Mouse (Mus musculus) neural tube, embryonic 15.5 days (tissue): ENCODE results near the gene Hipk2. TPM values are rescaled to one million over a fixed set of nuclear protein-coding genes. Genes with fewer than 3 reads are reported as not detected.

Experiments
- ATAC-seq: fragments of 200-750 bp; cut with Nextera tagmentation; 2 replicates; pipeline ENCODE4 v1.8.0; 2017; ENCODE audit warnings: mild to moderate bottlenecking, moderate TSS enrichment, moderate library complexity; ENCODE audit not compliant: low FRiP score
- H3K27ac ChIP-seq: fragments of 300-500 bp; sonication (generic); replicated peaks from 2 replicates; pipeline ENCODE4 v1.5.1; 2015; ENCODE audit warnings: mild to moderate bottlenecking, inconsistent platforms
- H3K27me3 ChIP-seq: fragments of 300-500 bp; sonication (generic); replicated peaks from 2 replicates; pipeline ENCODE4 v1.6.1; 2015; ENCODE audit warnings: inconsistent platforms
- H3K36me3 ChIP-seq: fragments of 300-500 bp; sonication (generic); 2 replicates; pipeline ENCODE4 v1.6.1; 2015; ENCODE audit warnings: inconsistent platforms
- H3K4me1 ChIP-seq: fragments of 300-500 bp; sonication (generic); 2 replicates; pipeline ENCODE4 v1.6.1; 2015; ENCODE audit warnings: inconsistent platforms
- H3K4me2 ChIP-seq: fragments of 300-500 bp; sonication (generic); 2 replicates; pipeline ENCODE4 v1.6.1; 2015; ENCODE audit warnings: inconsistent platforms, mild to moderate bottlenecking, moderate library complexity
- H3K4me3 ChIP-seq: fragments of 300-500 bp; sonication (generic); replicated peaks from 2 replicates; pipeline ENCODE4 v1.5.1; 2015; ENCODE audit warnings: mild to moderate bottlenecking, inconsistent platforms
- H3K9ac ChIP-seq: fragments of 300-500 bp; sonication (generic); replicated peaks from 2 replicates; pipeline ENCODE4 v1.6.1; 2015; ENCODE audit warnings: mild to moderate bottlenecking, inconsistent platforms
- H3K9me3 ChIP-seq: fragments of 300-500 bp; sonication (generic); replicated peaks from 2 replicates; pipeline ENCODE4 v1.6.1; 2016; ENCODE audit warnings: inconsistent platforms
- WGBS: fragments of 180-500 bp; shearing (Covaris S2); methylation state at CpG from one replicate; pipeline ENCODE4 v1.1.7; 2015; ENCODE audit warnings: mixed read lengths; 5-methylcytosine and 5-hydroxymethylcytosine counted together
- polyA plus RNA-seq: library from polyadenylated mRNA; unstranded; fragments of >200 nt; fragmentation: Nextera tagmentation; extraction: Ambion mirVana; gene quantifications from 2 replicates; pipeline ENCODE4 v1.2.1, GENCODE M21; 2015

The Hipk2 gene
- polyA plus RNA-seq, 1 experiment from 2014 or later = 32.9 TPM

GRCm38 (mm10) chr6:38900479-38901126 is 24.6 kb upstream of the Hipk2 start:
- Histone ChIP-seq H3K9ac (no peak overlapping the region), H3K27ac (no peak overlapping the region), H3K27me3 (no peaks in the 10 kb centered on the region), H3K4me1 (peaks cover 9% of the 10 kb centered on the region; the same call in 1 of the 2 replicates), H3K4me3 (no peak overlapping the region), H3K9me3 (no peaks in the 10 kb centered on the region), H3K4me2 (no peak overlapping the region), H3K36me3 (no peaks in the 10 kb centered on the region)
- 90% methylated on average over 4 of the region's 4 CpGs for WGBS
- ATAC-seq = no peak

- Histone ChIP-seq H3K4me1 (peaks cover 9% of the 10 kb centered on the region; the same call in 1 of the 2 replicates), H3K27ac (no peak overlapping the region), H3K4me3 (no peak overlapping the region), H3K9ac (no peak overlapping the region), H3K36me3 (no peaks in the 10 kb centered on the region), H3K9me3 (no peaks in the 10 kb centered on the region), H3K27me3 (no peaks in the 10 kb centered on the region), H3K4me2 (no peak overlapping the region)
- ATAC-seq = no peak
- 97% methylated on average over 4 of the region's 4 CpGs for WGBS
Observed at GRCm38 (mm10) chr6:38900073-38900472, 24.1 kb upstream of the Hipk2 start.

GRCm38 (mm10) chr6:38893615-38894014 is 17.6 kb upstream of the Hipk2 start:
- H3K4me2 ChIP-seq = no peak overlapping the region
- WGBS = 90% methylated on average over 3 of the region's 3 CpGs
- no peak overlapping the region for H3K27ac ChIP-seq
- no peaks in the 10 kb centered on the region for H3K36me3 ChIP-seq
- H3K4me1 ChIP-seq = peaks cover 9% of the 10 kb centered on the region; the same call in 1 of the 2 replicates
- H3K27me3 ChIP-seq = no peaks in the 10 kb centered on the region
- H3K9ac ChIP-seq = no peak overlapping the region
- H3K9me3 ChIP-seq = no peaks in the 10 kb centered on the region
- no peak overlapping the region for H3K4me3 ChIP-seq
- no peak for ATAC-seq

GRCm38 (mm10) chr6:38892017-38892416 is 16.1 kb upstream of the Hipk2 start:
- 86% methylated on average over 2 of the region's 2 CpGs for WGBS
- Histone ChIP-seq H3K4me2 (no peak overlapping the region), H3K4me3 (no peak overlapping the region), H3K9ac (no peak overlapping the region), H3K4me1 (peaks cover 3% of the 10 kb centered on the region; the same call in 1 of the 2 replicates), H3K36me3 (no peaks in the 10 kb centered on the region), H3K9me3 (no peaks in the 10 kb centered on the region), H3K27ac (no peak overlapping the region), H3K27me3 (no peaks in the 10 kb centered on the region)
- ATAC-seq = no peak

GRCm38 (mm10) chr6:38889156-38889555 is 13.2 kb upstream of the Hipk2 start:
- ATAC-seq = no peak
- Histone ChIP-seq H3K27me3 (no peaks in the 10 kb centered on the region), H3K9ac (no peak overlapping the region), H3K4me1 (no peaks in the 10 kb centered on the region), H3K27ac (no peak overlapping the region), H3K4me2 (no peak overlapping the region), H3K4me3 (no peak overlapping the region), H3K9me3 (no peaks in the 10 kb centered on the region), H3K36me3 (no peaks in the 10 kb centered on the region)
- WGBS = 82% methylated on average over 6 of the region's 6 CpGs

GRCm38 (mm10) chr6:38887436-38887835 is 11.5 kb upstream of the Hipk2 start:
- Histone ChIP-seq H3K27ac (no peak overlapping the region), H3K9me3 (no peaks in the 10 kb centered on the region), H3K4me3 (no peak overlapping the region), H3K27me3 (no peaks in the 10 kb centered on the region), H3K4me2 (no peak overlapping the region), H3K9ac (no peak overlapping the region), H3K4me1 (no peaks in the 10 kb centered on the region; the same call in 1 of the 2 replicates), H3K36me3 (no peaks in the 10 kb centered on the region)
- no peak for ATAC-seq
- WGBS = 93% methylated on average over 4 of the region's 4 CpGs

GRCm38 (mm10) chr6:38885132-38885531 is 9.2 kb upstream of the Hipk2 start:
- 76% methylated on average over 1 of the region's 1 CpGs for WGBS
- ATAC-seq = no peak
- Histone ChIP-seq H3K4me2 (no peak overlapping the region), H3K36me3 (no peaks in the 10 kb centered on the region), H3K27ac (no peak overlapping the region), H3K9ac (no peak overlapping the region), H3K4me1 (no peaks in the 10 kb centered on the region; the same call in 1 of the 2 replicates), H3K27me3 (no peaks in the 10 kb centered on the region), H3K9me3 (no peaks in the 10 kb centered on the region), H3K4me3 (no peak overlapping the region)

- H3K27ac ChIP-seq = no peak overlapping the region
- no peaks in the 10 kb centered on the region for H3K27me3 ChIP-seq
- H3K9me3 ChIP-seq = no peaks in the 10 kb centered on the region
- H3K4me1 ChIP-seq = no peaks in the 10 kb centered on the region; the same call in 1 of the 2 replicates
- H3K4me2 ChIP-seq = no peak overlapping the region
- no peak overlapping the region for H3K9ac ChIP-seq
- no peak for ATAC-seq
- WGBS = 83% methylated on average over 3 of the region's 3 CpGs
- H3K4me3 ChIP-seq = no peak overlapping the region
- no peaks in the 10 kb centered on the region for H3K36me3 ChIP-seq
Observed at GRCm38 (mm10) chr6:38884482-38884881, 8.5 kb upstream of the Hipk2 start.

GRCm38 (mm10) chr6:38882728-38883171 is 6.8 kb upstream of the Hipk2 start:
- Histone ChIP-seq H3K27ac (no peak overlapping the region), H3K36me3 (no peaks in the 10 kb centered on the region)

GRCm38 (mm10) chr6:38881975-38882374 is 6.0 kb upstream of the Hipk2 start:
- Histone ChIP-seq H3K27ac (no peak overlapping the region), H3K27me3 (no peaks in the 10 kb centered on the region), H3K9ac (no peak overlapping the region), H3K4me1 (peaks cover 4% of the 10 kb centered on the region), H3K36me3 (no peaks in the 10 kb centered on the region), H3K4me3 (no peak overlapping the region), H3K4me2 (no peak overlapping the region), H3K9me3 (no peaks in the 10 kb centered on the region)
- ATAC-seq = no peak
- WGBS = 65% methylated on average over 6 of the region's 6 CpGs

More at GRCm38 (mm10) chr6:38882728-38883171, 6.8 kb upstream of the Hipk2 start:
- Histone ChIP-seq H3K4me2 (no peak overlapping the region), H3K4me3 (no peak overlapping the region), H3K9me3 (no peaks in the 10 kb centered on the region), H3K4me1 (no peaks in the 10 kb centered on the region; the same call in 1 of the 2 replicates), H3K9ac (no peak overlapping the region), H3K27me3 (no peaks in the 10 kb centered on the region)
- no peak for ATAC-seq
- 66% methylated on average over 6 of the region's 6 CpGs for WGBS

GRCm38 (mm10) chr6:38881468-38881867 is 5.5 kb upstream of the Hipk2 start:
- H3K27me3 ChIP-seq = no peaks in the 10 kb centered on the region
- H3K9me3 ChIP-seq = no peaks in the 10 kb centered on the region
- H3K4me1 ChIP-seq = peaks cover 7% of the 10 kb centered on the region
- no peak overlapping the region for H3K27ac ChIP-seq
- no peaks in the 10 kb centered on the region for H3K36me3 ChIP-seq
- no peak overlapping the region for H3K4me2 ChIP-seq
- ATAC-seq = no peak
- WGBS = 75% methylated on average over 2 of the region's 2 CpGs
- no peak overlapping the region for H3K9ac ChIP-seq
- H3K4me3 ChIP-seq = no peak overlapping the region

GRCm38 (mm10) chr6:38877674-38878073 is 1.7 kb upstream of the Hipk2 start:
- H3K4me1 ChIP-seq = peaks cover 20% of the 10 kb centered on the region
- no peak overlapping the region for H3K27ac ChIP-seq
- H3K9me3 ChIP-seq = no peaks in the 10 kb centered on the region
- no peaks in the 10 kb centered on the region for H3K36me3 ChIP-seq
- WGBS = 96% methylated on average over 2 of the region's 2 CpGs
- H3K4me2 ChIP-seq = no peak overlapping the region
- H3K4me3 ChIP-seq = no peak overlapping the region
- ATAC-seq = no peak
- no peak overlapping the region for H3K9ac ChIP-seq
- no peaks in the 10 kb centered on the region for H3K27me3 ChIP-seq
